Mouse (Mus musculus) 3134 (cell line): ENCODE data around the gene Padi4.

Source experiments
- DNase-seq: peaks from one replicate; pipeline ENCODE4 v3.0.0-alpha.2; 2011; ENCODE audit warnings: low spot score; ENCODE audit not compliant: insufficient read length; ENCODE audit errors: extremely low read depth

Padi4 gene

GRCm38 (mm10) chr4:140774025-140774800, at the start of gene Padi4:
TSS of gene Padi4 (minus strand) at chr4:140774236.
- DNase-seq: peak; percentile 48

GRCm38 (mm10) chr4:140821988-140822387, 48.0 kb upstream of the Padi4 start:
- DNase-seq: no peak

DNA sequence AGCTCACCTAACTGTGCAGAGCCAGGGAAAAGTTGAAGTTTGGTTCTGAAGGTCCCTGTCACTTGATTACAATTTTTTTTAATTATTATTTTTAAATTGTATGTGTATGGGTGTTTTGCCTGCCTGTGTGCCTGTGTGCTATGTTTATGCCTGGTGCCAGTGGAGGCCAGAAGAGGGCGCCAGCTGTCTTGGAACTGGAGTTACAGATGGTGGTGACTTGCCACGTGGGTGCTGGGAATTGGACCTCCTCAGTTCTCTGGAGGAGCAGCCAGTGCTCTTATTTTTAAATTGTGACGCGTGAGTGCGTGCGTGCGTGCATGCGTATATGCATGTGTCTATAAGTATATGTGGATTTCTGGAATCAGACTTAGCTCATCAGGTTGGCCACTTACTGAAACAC, 43.4 kb upstream of the Padi4 start:
- DNase-seq: no peak

DNA sequence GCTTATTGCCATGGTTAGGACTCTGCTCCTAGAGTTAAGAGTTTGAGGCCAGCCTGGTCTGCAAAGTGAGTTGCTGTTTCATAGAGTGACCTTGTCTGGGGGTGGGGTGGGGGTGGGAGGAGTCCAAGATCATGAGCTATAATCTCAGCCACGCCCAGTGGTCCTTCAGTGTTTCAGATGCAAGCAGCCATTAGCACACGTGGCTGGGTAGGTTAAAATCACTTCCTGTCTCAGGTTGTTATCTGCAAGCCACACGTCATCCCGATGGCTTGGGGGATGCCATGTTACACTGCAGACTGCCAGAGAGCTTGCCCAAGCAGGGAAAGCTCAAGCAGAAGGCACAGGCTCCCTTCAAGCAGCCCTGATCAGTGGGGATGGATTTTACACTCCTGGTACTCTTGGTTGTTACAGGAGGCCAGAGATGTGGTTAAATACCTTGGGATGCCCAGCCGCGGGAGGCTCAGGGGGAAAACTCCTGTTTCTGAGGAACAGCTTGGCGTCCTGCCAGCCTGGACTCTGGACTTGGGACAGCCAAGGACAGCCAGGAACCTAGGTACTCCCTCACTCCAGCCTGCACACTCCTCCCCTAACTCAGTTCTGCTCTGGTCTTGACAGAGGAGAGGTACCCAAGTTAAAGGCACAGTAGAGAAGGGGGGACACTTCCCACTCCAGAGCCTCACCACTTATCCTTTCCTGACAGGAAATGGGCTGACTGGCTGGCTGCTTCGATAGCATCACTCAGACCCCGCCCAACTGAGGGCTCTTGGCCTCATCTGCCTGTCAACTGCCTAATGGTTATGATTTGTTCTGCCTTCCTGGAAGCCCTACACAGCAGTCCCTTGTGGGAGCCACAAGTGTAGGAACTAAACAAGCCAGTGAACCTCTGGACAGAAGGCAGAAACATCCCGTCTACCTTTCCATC, 42.2 kb upstream of the Padi4 start:
- peak; percentile 46 for DNase-seq

DNA sequence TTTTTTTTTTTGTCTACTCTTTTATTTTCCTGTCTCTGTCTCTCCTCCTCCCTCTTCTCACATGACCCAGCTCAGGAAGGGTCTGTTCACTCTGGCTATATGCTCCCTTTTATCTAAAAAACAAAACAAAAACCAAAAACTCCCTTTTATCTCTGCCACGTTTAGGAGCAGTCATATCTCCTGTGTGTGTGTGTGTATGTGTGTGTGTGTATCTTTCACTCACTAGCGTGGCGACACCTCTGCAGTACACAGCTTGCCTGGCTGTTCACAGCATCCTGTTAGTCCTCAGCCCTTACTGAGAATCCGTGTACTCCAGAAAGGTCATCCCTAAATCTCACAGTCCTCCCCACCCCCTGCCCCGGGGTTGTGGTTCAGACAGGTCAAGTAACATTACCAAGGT, 41.5 kb upstream of the Padi4 start:
- DNase-seq: no peak

DNA sequence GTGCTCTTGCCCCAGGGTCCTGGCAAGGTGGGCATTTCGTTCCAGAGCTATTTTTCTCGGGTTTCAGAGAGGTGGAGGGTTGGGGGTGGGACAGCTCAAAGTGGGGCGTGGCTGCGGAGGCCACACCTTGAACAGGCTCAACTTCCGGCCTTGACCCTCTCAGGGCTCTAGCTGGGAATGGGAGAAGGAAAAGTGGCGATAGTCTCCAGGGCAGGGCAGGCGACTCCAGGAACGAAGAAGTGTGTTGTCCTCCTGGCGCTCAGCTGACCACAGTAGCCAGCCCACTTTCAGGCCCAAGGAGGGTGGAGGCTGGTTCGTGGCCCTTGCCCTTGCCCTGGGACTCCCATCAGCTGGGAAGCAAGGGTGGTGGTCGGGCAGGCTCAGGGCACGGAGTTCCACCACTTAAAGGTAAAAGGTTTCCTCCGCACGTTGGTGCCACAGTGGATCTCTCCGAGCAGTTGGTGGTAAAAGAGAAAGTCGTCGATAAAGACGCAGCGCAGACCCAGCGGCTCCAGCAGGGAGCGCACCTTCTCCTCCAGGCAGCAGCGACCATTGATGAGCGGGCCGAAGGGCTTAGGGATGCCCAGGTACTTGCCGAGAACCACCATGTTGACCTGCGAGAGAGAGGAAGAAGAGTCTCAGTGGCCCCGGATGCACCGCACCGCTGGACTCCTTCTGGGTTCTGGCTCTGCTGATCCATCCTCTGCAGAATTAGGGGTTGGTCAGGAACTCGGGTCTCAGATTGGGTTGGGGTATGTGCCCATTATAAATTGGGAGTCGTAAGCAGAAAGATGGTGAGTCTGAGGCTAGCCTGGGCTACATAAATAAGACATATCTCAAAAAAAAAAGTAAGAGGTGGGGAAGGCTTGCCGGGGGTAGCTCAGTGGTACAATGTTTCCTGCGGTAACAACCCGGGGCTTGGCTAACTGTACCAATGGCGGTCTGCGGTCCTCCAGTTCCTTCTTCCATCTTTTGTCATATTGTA, 40.5 kb upstream of the Padi4 start:
- peak; percentile 85 for DNase-seq

- DNase-seq: peak; percentile 71
Measured at GRCm38 (mm10) chr4:140813358-140814185, 39.5 kb upstream of the Padi4 start.

GRCm38 (mm10) chr4:140812609-140813008, 38.6 kb upstream of the Padi4 start:
- no peak for DNase-seq

GRCm38 (mm10) chr4:140812191-140812590, 38.2 kb upstream of the Padi4 start:
- DNase-seq: no peak

- peak; percentile 46 for DNase-seq
Measured at GRCm38 (mm10) chr4:140810458-140811260, 36.6 kb upstream of the Padi4 start, which contains the start of gene Padi3. TSS of gene Padi3 (minus strand) at chr4:140810648.

- peak; percentile 92 for DNase-seq
Measured at GRCm38 (mm10) chr4:140809118-140809517, 35.1 kb upstream of the Padi4 start.

- no peak for DNase-seq
Measured at GRCm38 (mm10) chr4:140804601-140805000, 30.6 kb upstream of the Padi4 start.

GRCm38 (mm10) chr4:140801364-140801763, 27.3 kb upstream of the Padi4 start:
- no peak for DNase-seq

- no peak for DNase-seq
Measured at GRCm38 (mm10) chr4:140796786-140797185, 22.8 kb upstream of the Padi4 start.

DNA sequence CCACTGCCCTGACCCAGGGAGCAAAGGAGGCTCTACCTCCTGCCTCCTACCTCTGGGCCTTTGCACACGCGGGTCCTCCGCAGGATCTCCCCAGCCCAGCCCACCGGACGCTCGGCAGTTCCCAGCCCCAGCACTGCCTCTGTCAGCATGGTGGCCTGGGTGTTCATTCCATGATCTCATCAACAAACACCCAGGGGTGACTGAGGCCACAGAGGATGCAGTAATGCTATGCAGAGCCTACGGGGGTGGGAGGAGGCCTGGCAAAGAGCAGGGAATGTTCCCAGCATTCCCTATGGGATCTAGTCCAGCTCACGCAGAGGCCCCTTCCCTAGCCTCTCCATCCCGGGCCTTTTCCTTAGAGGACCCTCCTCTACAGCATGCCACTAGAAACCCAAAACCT, 20.6 kb upstream of the Padi4 start:
- no peak for DNase-seq

DNA sequence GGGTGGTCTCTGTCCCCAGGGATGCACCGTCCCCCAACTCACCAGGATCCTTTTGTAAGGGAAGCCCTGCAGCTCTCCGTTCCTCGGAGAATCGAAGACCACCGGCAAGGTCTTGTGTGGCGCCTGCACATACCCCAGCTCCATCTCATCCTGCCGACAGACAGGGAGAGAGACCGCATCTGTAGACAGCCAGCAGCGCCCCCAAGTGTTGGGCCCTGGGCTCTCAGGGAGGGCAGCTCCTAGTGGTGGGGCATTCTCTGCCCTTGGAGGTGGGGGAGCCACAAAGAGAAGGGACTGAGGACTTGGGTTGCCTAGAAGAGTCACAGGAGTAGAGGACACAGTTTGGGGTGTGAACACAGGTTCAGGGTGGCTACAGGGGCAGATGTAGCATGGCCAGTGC, 19.8 kb upstream of the Padi4 start:
- no peak for DNase-seq

DNA sequence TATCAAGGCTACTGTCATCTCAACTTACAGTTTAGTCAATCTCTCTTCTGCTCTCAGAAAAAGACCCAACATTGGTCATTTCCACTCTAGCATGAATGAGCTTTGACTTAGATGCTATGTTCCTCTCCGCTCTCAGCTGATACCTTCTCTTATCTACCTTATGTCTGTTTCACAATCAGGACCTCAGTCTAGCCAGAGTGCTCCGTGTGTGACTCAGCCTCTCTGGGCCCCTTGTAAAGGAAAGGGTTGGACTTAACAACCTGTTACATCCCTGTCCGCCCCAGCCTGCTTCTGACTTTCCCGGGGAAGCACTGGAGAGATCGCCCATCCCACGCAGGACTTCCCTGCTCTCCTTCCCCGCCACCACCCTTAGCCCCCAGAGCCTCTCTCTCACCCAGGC, 18.5 kb upstream of the Padi4 start:
- DNase-seq: no peak

DNA sequence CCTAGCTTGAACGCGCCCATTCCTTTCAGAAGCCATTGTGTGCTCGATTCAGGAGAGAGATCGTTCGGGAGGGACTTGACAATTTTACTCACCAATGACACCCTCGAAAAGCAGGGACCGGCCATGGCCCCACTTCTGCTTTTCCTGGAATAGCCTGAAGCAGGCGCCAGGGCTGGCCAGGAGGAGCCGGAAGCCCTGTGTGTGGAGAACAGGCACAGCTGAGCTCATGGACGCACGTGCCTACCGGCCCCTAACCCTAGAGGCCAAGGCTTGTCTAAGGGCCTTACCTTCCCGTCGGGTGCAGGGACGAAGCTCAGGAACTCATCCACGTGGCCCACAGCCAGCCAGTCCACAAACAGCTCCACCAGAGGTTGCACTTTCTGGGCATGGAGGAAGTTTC, 17.0 kb upstream of the Padi4 start:
- no peak for DNase-seq

- DNase-seq: no peak
Measured at GRCm38 (mm10) chr4:140789983-140790382, 15.9 kb upstream of the Padi4 start.
